Mouse (Mus musculus): ENCODE results near the gene Vrk1.

Gene Vrk1

GRCm38 (mm10) chr12:105997028-105997786 is 12.8 kb upstream of the Vrk1 start:
- DNase-seq (ENCODE audit: low read depth, low spot score) = no peak

GRCm38 (mm10) chr12:106001775-106002174 is 8.3 kb upstream of the Vrk1 start:
- no peak for DNase-seq (ENCODE audit: low read depth, low spot score)

- DNase-seq (ENCODE audit: low read depth, low spot score) = no peak
Observed at GRCm38 (mm10) chr12:106004719-106005118, 5.3 kb upstream of the Vrk1 start.

GRCm38 (mm10) chr12:106006218-106006617 is 3.8 kb upstream of the Vrk1 start:
- no peak for DNase-seq (ENCODE audit: low read depth, low spot score)

GRCm38 (mm10) chr12:106008348-106009050 is 1.5 kb upstream of the Vrk1 start:
- peak; percentile 66 for DNase-seq (ENCODE audit: low read depth, low spot score)

GRCm38 (mm10) chr12:106009122-106009870 is 732 bp upstream of the Vrk1 start:
- no peak for DNase-seq (ENCODE audit: low read depth, low spot score)

- DNase-seq (ENCODE audit: low read depth, low spot score) = no peak
Observed at GRCm38 (mm10) chr12:106012161-106012560, 2.1 kb downstream of the Vrk1 start.

GRCm38 (mm10) chr12:106016265-106017012 is 6.4 kb downstream of the Vrk1 start:
- DNase-seq (ENCODE audit: low read depth, low spot score) = peak; percentile 82

GRCm38 (mm10) chr12:106020063-106020462 is 10.0 kb downstream of the Vrk1 start:
- DNase-seq (ENCODE audit: low read depth, low spot score) = no peak

GRCm38 (mm10) chr12:106023652-106024051 is 13.6 kb downstream of the Vrk1 start:
- DNase-seq (ENCODE audit: low read depth, low spot score) = no peak

GRCm38 (mm10) chr12:106025416-106025815 is 15.4 kb downstream of the Vrk1 start:
- DNase-seq (ENCODE audit: low read depth, low spot score) = no peak

- peak; percentile 53 for DNase-seq (ENCODE audit: low read depth, low spot score)
Observed at GRCm38 (mm10) chr12:106026385-106027134, 16.5 kb downstream of the Vrk1 start.

- DNase-seq (ENCODE audit: low read depth, low spot score) = peak; percentile 49
Observed at GRCm38 (mm10) chr12:106027372-106027771, 17.3 kb downstream of the Vrk1 start.

GRCm38 (mm10) chr12:106029582-106029981 is 19.6 kb downstream of the Vrk1 start:
- peak; percentile 48 for DNase-seq (ENCODE audit: low read depth, low spot score)

GRCm38 (mm10) chr12:106030146-106030745 is 20.2 kb downstream of the Vrk1 start:
- peak; percentile 66 for DNase-seq (ENCODE audit: low read depth, low spot score)

GRCm38 (mm10) chr12:106030796-106031195 is 20.8 kb downstream of the Vrk1 start:
- no peak for DNase-seq (ENCODE audit: low read depth, low spot score)

GRCm38 (mm10) chr12:106031916-106032315 is 21.9 kb downstream of the Vrk1 start:
- DNase-seq (ENCODE audit: low read depth, low spot score) = peak; percentile 67

- peak; percentile 45 for DNase-seq (ENCODE audit: low read depth, low spot score)
Observed at GRCm38 (mm10) chr12:106032361-106032760, 22.3 kb downstream of the Vrk1 start.

- DNase-seq (ENCODE audit: low read depth, low spot score) = peak; percentile 87
Observed at GRCm38 (mm10) chr12:106034267-106034666, 24.2 kb downstream of the Vrk1 start.

- DNase-seq (ENCODE audit: low read depth, low spot score) = peak; percentile 57
Observed at GRCm38 (mm10) chr12:106034761-106035160, 24.7 kb downstream of the Vrk1 start.

All from CD4-positive helper T cell, adult 2 months (primary cell).